Mouse (Mus musculus) G1E (cell line): ENCODE measurements around the gene Myom1.

ENCODE experiments used
- CTCF ChIP-seq: IDR thresholded peaks from 2 replicates; pipeline ENCODE4 v1.5.1; 2012; ENCODE audit warnings: low read depth, low read length, inconsistent platforms, mixed read lengths
- GATA1 ChIP-seq: IDR thresholded peaks from 2 replicates; pipeline ENCODE4 v1.6.1; 2012; ENCODE audit warnings: borderline replicate concordance, low read length, inconsistent platforms, mixed read lengths
- GATA2 ChIP-seq: IDR thresholded peaks from 2 replicates; pipeline ENCODE4 v1.6.1; 2012; ENCODE audit warnings: low read depth, low read length, inconsistent platforms, borderline replicate concordance
- POLR2AphosphoS5 ChIP-seq: IDR thresholded peaks from 2 replicates; pipeline ENCODE4 v1.6.1; 2012; ENCODE audit warnings: low read depth, low read length, inconsistent platforms; ENCODE audit not compliant: insufficient replicate concordance
- TAL1 ChIP-seq: conservative IDR thresholded peaks from 2 replicates; pipeline ENCODE4 v1.6.1; 2012; ENCODE audit warnings: low read depth, low read length, inconsistent platforms, mixed read lengths

DNA sequence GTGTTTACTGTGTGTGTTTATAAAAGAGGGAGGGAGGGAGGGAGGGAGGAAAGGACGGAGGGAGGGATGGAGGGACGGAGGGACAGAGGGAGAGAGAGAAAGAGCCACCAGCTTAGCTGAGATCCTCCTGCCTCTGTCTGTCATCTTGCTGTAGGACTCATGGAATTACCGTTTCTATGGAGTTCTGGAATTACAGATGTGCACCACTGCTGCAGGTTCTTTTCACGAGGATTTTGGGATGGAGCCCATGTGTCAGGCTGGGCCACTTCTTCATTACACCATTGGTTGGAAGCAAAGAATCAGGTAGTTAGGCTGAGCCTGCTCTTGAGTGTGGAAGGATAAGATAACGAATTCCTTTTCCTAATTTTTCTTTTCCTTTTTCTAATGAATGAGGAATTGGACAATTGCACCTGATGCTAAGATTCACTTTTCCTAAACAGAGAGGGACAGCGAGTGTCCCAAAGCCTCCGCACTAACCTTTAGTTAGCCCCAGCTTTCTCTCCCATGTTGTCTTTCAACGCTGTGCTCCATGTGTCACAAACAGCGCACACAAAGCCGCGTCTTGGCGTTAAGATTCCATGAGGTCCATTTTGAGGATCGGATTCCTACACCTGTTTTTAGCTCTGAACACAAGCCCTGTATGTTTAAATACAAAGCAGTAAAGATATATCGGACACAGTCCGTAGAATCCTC, 16.3 kb downstream of the Myom1 start:
- TF ChIP-seq CTCF = no peak
- TF ChIP-seq GATA1 = no peak
- no peak for TF ChIP-seq POLR2AphosphoS5
- TF ChIP-seq GATA2 = no peak
- TF ChIP-seq TAL1 = no peak
